Comparison of ENCODE assay signal across 7 mouse cellular contexts in the genomic region with DNA sequence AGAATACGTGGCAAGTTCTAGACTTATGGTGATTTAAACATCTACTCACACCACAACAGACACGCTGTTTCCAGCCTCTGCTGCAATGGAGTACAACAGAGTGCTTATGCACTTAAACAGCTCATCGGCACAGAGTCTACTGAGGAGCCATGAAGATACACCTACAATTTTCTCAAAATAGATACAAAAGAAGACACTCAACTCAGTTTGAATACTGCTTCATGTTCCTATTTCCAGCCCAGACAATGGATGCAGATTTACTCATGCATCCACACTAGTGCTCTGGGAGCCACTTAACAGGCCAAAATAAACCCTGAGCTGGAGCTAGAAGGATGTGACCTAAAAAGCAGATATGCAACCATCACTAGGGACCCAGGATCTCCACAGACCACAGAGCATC.
"Had no signal": no experiment of that assay in that cellular context is flagged by ENCODE, and none has a peak within 500 bp of the region (broad histone marks: within the 10 kb centered on the region; RNA-seq: fewer than 3 reads in every experiment).

No protein-coding gene starts in this region.

- H3K27ac ChIP-seq: limb, embryonic 13.5 days; liver, embryonic 14.5 days; midbrain, embryonic 13.5 days had no signal

- H3K4me3 ChIP-seq: limb, embryonic 13.5 days; midbrain, embryonic 13.5 days had no signal

- H3K4me1 ChIP-seq: limb, embryonic 13.5 days; midbrain, embryonic 13.5 days had no signal

- DNase-seq: kidney, adult 8-10 months; kidney, postnatal 25 days; lung, adult 18-20 months; thymus, postnatal 4 days had no signal
